8 mouse cellular contexts compared by ENCODE assay signal in genomic region chr10:75316908-75317761, GRCm38 (mm10). TPM values are rescaled to one million over a fixed set of nuclear protein-coding genes. Genes with fewer than 3 reads are reported as not detected.
DNase-seq lines count a peak whose midpoint lies in the region; ATAC-seq and TF ChIP-seq lines count a peak whose summit lies in the region.

No protein-coding gene starts in this region.

- peak overlapping the region; percentile 42 for H3K4me3 ChIP-seq in forebrain, embryonic 13.5 days
- peak overlapping the region; percentile 51 for H3K4me3 ChIP-seq in limb, embryonic 10.5 days
- peak overlapping the region; percentile 69 for H3K4me3 ChIP-seq in small intestine, adult 2 months (ENCODE audit: low read depth, low read length)

- H3K4me2 ChIP-seq in forebrain, embryonic 13.5 days, result peak overlapping the region; percentile 66

- intact Hi-C loops in heart, postnatal 36 days (cut with DNase I), result loop anchor here (1.0 to 5.0 kb wide), 7 partner anchors 18 to 170 kb away; no protein-coding TSS in a partner anchor

- no peaks in the 10 kb centered on the region for H3K9me3 ChIP-seq in forebrain, embryonic 13.5 days (replicated peaks)
- no peaks in the 10 kb centered on the region for H3K9me3 ChIP-seq in limb, embryonic 10.5 days (replicated peaks)

- no peak overlapping the region for H3K27ac ChIP-seq in forebrain, embryonic 13.5 days
- H3K27ac ChIP-seq in limb, embryonic 10.5 days, result peak overlapping the region; percentile 48
- H3K27ac ChIP-seq in small intestine, adult 2 months (ENCODE audit: insufficient read depth, low read depth, low read length), result no peak overlapping the region

- peak; percentile 76 for ATAC-seq in forebrain, embryonic 13.5 days

- WGBS in forebrain, embryonic 13.5 days, result 1% methylated on average over 71 of the region's 81 CpGs
- 2% methylated on average over 81 of the region's 81 CpGs for WGBS in limb, embryonic 10.5 days
- WGBS in small intestine, adult 2 months, result 1% methylated on average over 81 of the region's 81 CpGs

- TF ChIP-seq CTCF in small intestine, adult 2 months (IDR thresholded peaks at IDR 0.05; ENCODE audit: extremely low read depth, insufficient read length, insufficient replicate concordance, low read depth, low read length), result peak; percentile 48; the same call in 1 of the 2 replicates

- H3K36me3 ChIP-seq in forebrain, embryonic 13.5 days (ENCODE audit: poor library complexity, severe bottlenecking), result 0 out of 2 replicates have a peak, but pooled peaks cover 7% of the 10 kb centered on the region
- peaks cover 7% of the 10 kb centered on the region for H3K36me3 ChIP-seq in limb, embryonic 10.5 days
- H3K36me3 ChIP-seq in small intestine, adult 2 months (ENCODE audit: control insufficient read depth, insufficient read depth, low read length), result peaks cover 6% of the 10 kb centered on the region; the same call in 1 of the 2 replicates

- peaks cover 45% of the 10 kb centered on the region for H3K27me3 ChIP-seq in forebrain, embryonic 13.5 days
- H3K27me3 ChIP-seq in limb, embryonic 10.5 days (ENCODE audit: low read depth, poor library complexity, severe bottlenecking), result peaks cover 52% of the 10 kb centered on the region
- H3K27me3 ChIP-seq in small intestine, adult 2 months (ENCODE audit: control insufficient read depth, insufficient read depth, low read length), result 0 out of 2 replicates have a peak, but pooled peaks cover 9% of the 10 kb centered on the region

- peaks cover 13% of the 10 kb centered on the region for H3K4me1 ChIP-seq in forebrain, embryonic 13.5 days
- peaks cover 24% of the 10 kb centered on the region for H3K4me1 ChIP-seq in limb, embryonic 10.5 days
- H3K4me1 ChIP-seq in small intestine, adult 2 months (ENCODE audit: control insufficient read depth, insufficient read depth, insufficient read length, low read length), result peaks cover 8% of the 10 kb centered on the region

- TF ChIP-seq POLR2A in small intestine, adult 2 months (IDR thresholded peaks at IDR 0.05; ENCODE audit: low read depth, low read length), result no peak

- H3K9ac ChIP-seq in forebrain, embryonic 13.5 days, result peak overlapping the region; percentile 58

- DNase-seq in ES-CJ7 (ENCODE audit: low read depth, low spot score), result peak; percentile 53
- peak; percentile 66 to 80 for DNase-seq in adrenal gland, postnatal 36 days
- peak; percentile 86 to 87 for DNase-seq in heart, postnatal 36 days
- DNase-seq in limb, embryonic 10.5 days (ENCODE audit: low spot score), result peak; percentile 74
- peak; percentile 69 for DNase-seq in mesoderm, embryonic 11.5 days (ENCODE audit: low read depth, low spot score)
- DNase-seq in frontal cortex, postnatal 25 days (ENCODE audit: low spot score in 2 of 2), result no peak

RNA-seq across cellular contexts. Expression of gene Adora2a, which starts 0.5 kb away (rescaled TPM):
- total RNA-seq in adrenal gland, postnatal 36 days (2021), result 1 to 10 TPM; 2.9 to 3.9 TPM
- 3.2 and 3.5 TPM in 2 replicates for polyA plus RNA-seq in forebrain, embryonic 13.5 days (2015; fragmentation: Nextera tagmentation; extraction: Ambion mirVana)
- total RNA-seq in heart, postnatal 36 days (2021), result 10 to 100 TPM in 1 of 2 experiments, 1 to 10 TPM in 1; 9.2 to 16.7 TPM
- polyA plus RNA-seq in limb, embryonic 10.5 days (2016; fragmentation: Nextera tagmentation; extraction: Ambion mirVana), result 1.7 and 2.2 TPM in 2 replicates
- 2.5 and 7.5 TPM in 2 replicates for polyA plus RNA-seq in small intestine, adult 2 months (2012; rRNA removed)

Comparison
In these comparisons a context has a peak if more than half of its experiments do, and no peak if none do; other contexts are left out.
1. DNase-seq: peak in ES-CJ7 (single experiment), adrenal gland, postnatal 36 days (2 of 2), heart, postnatal 36 days (2 of 2), limb, embryonic 10.5 days (single experiment) and mesoderm, embryonic 11.5 days (single experiment); none in frontal cortex, postnatal 25 days (0 of 2).
2. Peak in every context shown above with its lines, with median percentiles within 50 percentile points of each other: H3K4me3 ChIP-seq.